Mouse (Mus musculus) lung, embryonic 14.5 days (tissue): ENCODE results near the gene Gtf2i. TPM values are rescaled to one million over a fixed set of nuclear protein-coding genes. Genes with fewer than 3 reads are reported as not detected.

Experiments used
- ATAC-seq: fragments of 200-750 bp; cut with Nextera tagmentation; 2 replicates; pipeline ENCODE4 v1.8.0; 2017; ENCODE audit warnings: mild to moderate bottlenecking, moderate TSS enrichment, moderate library complexity; ENCODE audit not compliant: insufficient read depth
- DNase-seq: peaks from one replicate; pipeline ENCODE4 v3.0.0-alpha.2; 2015
- H3K27ac ChIP-seq: fragments of 300-500 bp; sonication (generic); 2 replicates; pipeline ENCODE4 v1.5.1; 2014; ENCODE audit warnings: low read depth, mild to moderate bottlenecking, moderate library complexity
- H3K27me3 ChIP-seq: fragments of 300-500 bp; sonication (generic); 2 replicates; pipeline ENCODE4 v1.6.1; 2014; ENCODE audit warnings: low read length, control low read depth; ENCODE audit not compliant: insufficient read depth
- H3K36me3 ChIP-seq: fragments of 300-500 bp; sonication (generic); 2 replicates; pipeline ENCODE4 v1.6.1; 2014; ENCODE audit warnings: control low read depth; ENCODE audit not compliant: insufficient read depth
- H3K4me1 ChIP-seq: fragments of 300-500 bp; sonication (generic); 2 replicates; pipeline ENCODE4 v1.6.1; 2014; ENCODE audit warnings: antibody characterized with exemption, control low read depth; ENCODE audit not compliant: insufficient read depth
- H3K4me2 ChIP-seq: fragments of 300-500 bp; sonication (generic); 2 replicates; pipeline ENCODE4 v1.6.1; 2014; ENCODE audit warnings: mild to moderate bottlenecking
- H3K4me3 ChIP-seq: fragments of 300-500 bp; sonication (generic); 2 replicates; pipeline ENCODE4 v1.5.1; 2014; ENCODE audit warnings: low read depth, low read length
- H3K9ac ChIP-seq: fragments of 300-500 bp; sonication (generic); 2 replicates; pipeline ENCODE4 v1.6.1; 2014
- H3K9me3 ChIP-seq: fragments of 300-500 bp; sonication (generic); 2 replicates; pipeline ENCODE4 v1.6.1; 2016; ENCODE audit warnings: low read depth, low read length, control low read depth
- CTCF ChIP-seq: IDR thresholded peaks from 2 replicates; pipeline ENCODE4 v1.5.1; 2016; ENCODE audit warnings: antibody characterized with exemption, low read depth
- WGBS: fragments of 180-500 bp; shearing (Covaris S2); extraction: QIAGEN DNeasy Blood & Tissue Kit; methylation state at CpG from one replicate; pipeline ENCODE4 v1.1.7; 2014; 5-methylcytosine and 5-hydroxymethylcytosine counted together
- polyA plus RNA-seq: library from polyadenylated mRNA; unstranded; fragments of >200 nt; fragmentation: Nextera tagmentation; extraction: Ambion mirVana; gene quantifications from 2 replicates; pipeline ENCODE4 v1.2.1, GENCODE M21; 2014

Gene Gtf2i
- polyA plus RNA-seq, 1 experiment from 2014 or later: 183 TPM

- peak overlapping the region; percentile 8; the same call in 1 of the 2 replicates for H3K9ac ChIP-seq
- H3K4me2 ChIP-seq: peak overlapping the region; percentile 18; the same call in 1 of the 2 replicates
- no peak for ATAC-seq
Observed at GRCm38 (mm10) chr5:134227574-134228248, 86.8 kb downstream of the Gtf2i start.

GRCm38 (mm10) chr5:134226946-134227345 is 87.6 kb downstream of the Gtf2i start:
- H3K4me1 ChIP-seq: peaks cover 3% of the 10 kb centered on the region; the same call in 1 of the 2 replicates
- H3K4me2 ChIP-seq: no peak overlapping the region
- peaks cover 7% of the 10 kb centered on the region; the same call in 1 of the 2 replicates for H3K27me3 ChIP-seq
- no peak overlapping the region for H3K9ac ChIP-seq
- no peak overlapping the region for H3K27ac ChIP-seq
- no peak for DNase-seq
- H3K36me3 ChIP-seq: no peaks in the 10 kb centered on the region
- H3K4me3 ChIP-seq: no peak overlapping the region
- 34% methylated on average over 12 of the region's 12 CpGs for WGBS
- no peaks in the 10 kb centered on the region for H3K9me3 ChIP-seq
- no peak for TF ChIP-seq CTCF
- no peak for ATAC-seq

More at GRCm38 (mm10) chr5:134227574-134228248, 86.8 kb downstream of the Gtf2i start:
- no peak overlapping the region for H3K4me3 ChIP-seq
- peak; percentile 71 for DNase-seq
- 0 out of 2 replicates have a peak overlapping the region, but pooled peaks have one; percentile 24 for H3K27ac ChIP-seq
- TF ChIP-seq CTCF: peak; percentile 50
- H3K4me1 ChIP-seq: no peaks in the 10 kb centered on the region
- no peaks in the 10 kb centered on the region for H3K36me3 ChIP-seq
- WGBS: 32% methylated on average over 11 of the region's 11 CpGs
- H3K27me3 ChIP-seq: no peaks in the 10 kb centered on the region
- no peaks in the 10 kb centered on the region for H3K9me3 ChIP-seq

- TF ChIP-seq CTCF: no peak
- Histone ChIP-seq H3K4me1 (peaks cover 3% of the 10 kb centered on the region; the same call in 1 of the 2 replicates), H3K4me3 (no peak overlapping the region), H3K27ac (no peak overlapping the region), H3K4me2 (no peak overlapping the region), H3K27me3 (peaks cover 8% of the 10 kb centered on the region; the same call in 1 of the 2 replicates), H3K36me3 (no peaks in the 10 kb centered on the region), H3K9me3 (no peaks in the 10 kb centered on the region), H3K9ac (no peak overlapping the region)
- ATAC-seq: no peak
- 71% methylated on average over 30 of the region's 30 CpGs for WGBS
- DNase-seq: no peak
Observed at GRCm38 (mm10) chr5:134225110-134225901, 89.3 kb downstream of the Gtf2i start.

- peak overlapping the region; percentile 71 for H3K4me2 ChIP-seq
- peak overlapping the region; percentile 25 for H3K4me3 ChIP-seq
- no peak overlapping the region for H3K27ac ChIP-seq
- H3K36me3 ChIP-seq: peaks cover 2% of the 10 kb centered on the region; the same call in 1 of the 2 replicates
- H3K9me3 ChIP-seq: no peaks in the 10 kb centered on the region
- H3K9ac ChIP-seq: peak overlapping the region; percentile 47
- TF ChIP-seq CTCF: no peak
- peaks cover 3% of the 10 kb centered on the region; the same call in 1 of the 2 replicates for H3K4me1 ChIP-seq
- DNase-seq: no peak
- 2% methylated on average over 36 of the region's 36 CpGs for WGBS
- peaks cover 8% of the 10 kb centered on the region; the same call in 1 of the 2 replicates for H3K27me3 ChIP-seq
- peak; percentile 26; the same call in 1 of the 2 replicates for ATAC-seq
Observed at GRCm38 (mm10) chr5:134221708-134222150, 92.8 kb downstream of the Gtf2i start.

GRCm38 (mm10) chr5:134221278-134221677 is 93.3 kb downstream of the Gtf2i start:
- Histone ChIP-seq H3K27ac (no peak overlapping the region), H3K4me1 (peaks cover 3% of the 10 kb centered on the region; the same call in 1 of the 2 replicates), H3K9me3 (no peaks in the 10 kb centered on the region), H3K9ac (peak overlapping the region; percentile 47; the same call in 1 of the 2 replicates), H3K4me2 (peak overlapping the region; percentile 71), H3K4me3 (peak overlapping the region; percentile 25; the same call in 1 of the 2 replicates), H3K36me3 (peaks cover 5% of the 10 kb centered on the region), H3K27me3 (peaks cover 8% of the 10 kb centered on the region; the same call in 1 of the 2 replicates)
- DNase-seq: no peak
- 29% methylated on average over 4 of the region's 4 CpGs for WGBS
- no peak for ATAC-seq
- no peak for TF ChIP-seq CTCF

- H3K4me3 ChIP-seq: no peak overlapping the region
- H3K36me3 ChIP-seq: peaks cover 5% of the 10 kb centered on the region
- no peak overlapping the region for H3K9ac ChIP-seq
- WGBS: 80% methylated on average over 7 of the region's 7 CpGs
- H3K27me3 ChIP-seq: peaks cover 8% of the 10 kb centered on the region; the same call in 1 of the 2 replicates
- no peak for DNase-seq
- no peak for TF ChIP-seq CTCF
- ATAC-seq: no peak
- H3K4me1 ChIP-seq: peaks cover 3% of the 10 kb centered on the region; the same call in 1 of the 2 replicates
- no peak overlapping the region for H3K27ac ChIP-seq
- no peaks in the 10 kb centered on the region for H3K9me3 ChIP-seq
- H3K4me2 ChIP-seq: no peak overlapping the region
Observed at GRCm38 (mm10) chr5:134217900-134218299, 96.7 kb downstream of the Gtf2i start.
